Mouse (Mus musculus): ENCODE data around the gene Ikzf2.

Gene Ikzf2

GRCm38 (mm10) chr1:69687076-69687991 lies at the start of gene Ikzf2:
Ikzf2 (minus strand) TSS chr1:69687245.
- peak; percentile 19 to 36 for DNase-seq

GRCm38 (mm10) chr1:69729729-69730128 lies 42.7 kb upstream of the Ikzf2 start:
- DNase-seq: no peak

GRCm38 (mm10) chr1:69729031-69729679 lies 42.1 kb upstream of the Ikzf2 start:
- no peak for DNase-seq

GRCm38 (mm10) chr1:69727968-69728367 lies 40.9 kb upstream of the Ikzf2 start:
- DNase-seq: no peak

GRCm38 (mm10) chr1:69717107-69717506 lies 30.1 kb upstream of the Ikzf2 start:
- no peak for DNase-seq

- DNase-seq: no peak
Measured at GRCm38 (mm10) chr1:69708571-69708970, 21.5 kb upstream of the Ikzf2 start.

GRCm38 (mm10) chr1:69703506-69704156 lies 16.6 kb upstream of the Ikzf2 start:
- DNase-seq: no peak

GRCm38 (mm10) chr1:69691946-69692345 lies 4.9 kb upstream of the Ikzf2 start:
- no peak for DNase-seq

GRCm38 (mm10) chr1:69688961-69689360 lies 1.9 kb upstream of the Ikzf2 start:
- DNase-seq: peak; percentile 29 to 35

- no peak for DNase-seq
Measured at GRCm38 (mm10) chr1:69688118-69688517, 1.1 kb upstream of the Ikzf2 start.

- DNase-seq: no peak
Measured at GRCm38 (mm10) chr1:69686741-69687075, 337 bp downstream of the Ikzf2 start.

GRCm38 (mm10) chr1:69685890-69686490 lies 1.1 kb downstream of the Ikzf2 start:
- no peak for DNase-seq

- no peak for DNase-seq
Measured at GRCm38 (mm10) chr1:69685049-69685889, 1.8 kb downstream of the Ikzf2 start.

- no peak for DNase-seq
Measured at GRCm38 (mm10) chr1:69684280-69685040, 2.6 kb downstream of the Ikzf2 start.

- DNase-seq: no peak
Measured at GRCm38 (mm10) chr1:69683851-69684250, 3.2 kb downstream of the Ikzf2 start.

- DNase-seq: no peak
Measured at GRCm38 (mm10) chr1:69683058-69683457, 4.0 kb downstream of the Ikzf2 start.

GRCm38 (mm10) chr1:69682261-69682660 lies 4.8 kb downstream of the Ikzf2 start:
- DNase-seq: no peak

GRCm38 (mm10) chr1:69681003-69681402 lies 6.0 kb downstream of the Ikzf2 start:
- DNase-seq: no peak

- no peak for DNase-seq
Measured at GRCm38 (mm10) chr1:69680501-69680900, 6.5 kb downstream of the Ikzf2 start.

- no peak for DNase-seq
Measured at GRCm38 (mm10) chr1:69669897-69670404, 17.1 kb downstream of the Ikzf2 start.

- no peak for DNase-seq
Measured at GRCm38 (mm10) chr1:69667456-69667855, 19.6 kb downstream of the Ikzf2 start.
